Mouse (Mus musculus) spleen, postnatal 10 days (tissue): Measurements from ENCODE around the gene Dtnbp1.

ENCODE experiments used
- DNase-seq, 2 experiments: peaks; one replicate each; pipeline ENCODE4 v3.0.0; 2021 to 2022; ENCODE audit warnings: low spot score in 2 of 2

Dtnbp1 gene

GRCm38 (mm10) chr13:44904271-44904670 is 97.7 kb downstream of the Dtnbp1 start:
- DNase-seq, result no peak

GRCm38 (mm10) chr13:44903416-44903815 is 98.5 kb downstream of the Dtnbp1 start:
- no peak for DNase-seq

- DNase-seq, result no peak
These were observed 99.6 kb downstream of the Dtnbp1 start for GRCm38 (mm10) chr13:44902299-44902698.

GRCm38 (mm10) chr13:44896211-44896610 is 105.7 kb downstream of the Dtnbp1 start:
- DNase-seq, result no peak

GRCm38 (mm10) chr13:44891813-44892730 is 109.9 kb downstream of the Dtnbp1 start:
- no peak for DNase-seq

- DNase-seq, result no peak
These were observed 111.3 kb downstream of the Dtnbp1 start for GRCm38 (mm10) chr13:44890612-44891011.

GRCm38 (mm10) chr13:44886221-44886620 is 115.7 kb downstream of the Dtnbp1 start:
- no peak for DNase-seq

GRCm38 (mm10) chr13:44881001-44881400 is 120.9 kb downstream of the Dtnbp1 start:
- no peak for DNase-seq

- no peak for DNase-seq
These were observed 125.1 kb downstream of the Dtnbp1 start for GRCm38 (mm10) chr13:44876799-44877198.
